Mouse (Mus musculus) heart, embryonic 12.5 days (tissue): Measurements from ENCODE around the gene Dok4. TPM values are rescaled to one million over a fixed set of nuclear protein-coding genes. Genes with fewer than 3 reads are reported as not detected.

Source experiments
- ATAC-seq: fragments of 200-750 bp; cut with Nextera tagmentation; 2 replicates; pipeline ENCODE4 v1.8.0; 2017; ENCODE audit warnings: moderate TSS enrichment, moderate library complexity; ENCODE audit not compliant: insufficient number of reproducible peaks, low FRiP score
- H3K27ac ChIP-seq: fragments of 300-500 bp; sonication (generic); 2 replicates; pipeline ENCODE4 v1.5.1; 2016; ENCODE audit warnings: mild to moderate bottlenecking, moderate library complexity; ENCODE audit not compliant: poor library complexity, severe bottlenecking
- H3K27me3 ChIP-seq: fragments of 300-500 bp; sonication (generic); replicated peaks from 2 replicates; pipeline ENCODE4 v1.6.1; 2016; ENCODE audit warnings: mild to moderate bottlenecking, moderate library complexity
- H3K36me3 ChIP-seq: fragments of 300-500 bp; sonication (generic); 2 replicates; pipeline ENCODE4 v1.6.1; 2016; ENCODE audit warnings: mild to moderate bottlenecking, moderate library complexity
- H3K4me1 ChIP-seq: fragments of 300-500 bp; sonication (generic); replicated peaks from 2 replicates; pipeline ENCODE4 v1.6.1; 2016; ENCODE audit warnings: mild to moderate bottlenecking
- H3K4me2 ChIP-seq: fragments of 300-500 bp; sonication (generic); 2 replicates; pipeline ENCODE4 v1.6.1; 2016; ENCODE audit warnings: mild to moderate bottlenecking, moderate library complexity
- H3K4me3 ChIP-seq: fragments of 300-500 bp; sonication (generic); 2 replicates; pipeline ENCODE4 v1.5.1; 2016; ENCODE audit warnings: mild to moderate bottlenecking
- H3K9ac ChIP-seq: fragments of 300-500 bp; sonication (generic); 2 replicates; pipeline ENCODE4 v1.6.1; 2016; ENCODE audit warnings: mild to moderate bottlenecking, moderate library complexity
- H3K9me3 ChIP-seq: fragments of 300-500 bp; sonication (generic); replicated peaks from 2 replicates; pipeline ENCODE4 v1.6.1; 2016; ENCODE audit warnings: mild to moderate bottlenecking, moderate library complexity
- WGBS: fragments of 180-500 bp; shearing (Covaris S2); methylation state at CpG from one replicate; pipeline ENCODE4 v1.1.7; 2016; 5-methylcytosine and 5-hydroxymethylcytosine counted together
- polyA plus RNA-seq: library from polyadenylated mRNA; unstranded; fragments of >200 nt; fragmentation: Nextera tagmentation; extraction: Ambion mirVana; gene quantifications from 2 replicates; pipeline ENCODE4 v1.2.1, GENCODE M21; 2016

Dok4 gene
- polyA plus RNA-seq, 1 experiment from 2014 or later = 53.3 TPM

DNA sequence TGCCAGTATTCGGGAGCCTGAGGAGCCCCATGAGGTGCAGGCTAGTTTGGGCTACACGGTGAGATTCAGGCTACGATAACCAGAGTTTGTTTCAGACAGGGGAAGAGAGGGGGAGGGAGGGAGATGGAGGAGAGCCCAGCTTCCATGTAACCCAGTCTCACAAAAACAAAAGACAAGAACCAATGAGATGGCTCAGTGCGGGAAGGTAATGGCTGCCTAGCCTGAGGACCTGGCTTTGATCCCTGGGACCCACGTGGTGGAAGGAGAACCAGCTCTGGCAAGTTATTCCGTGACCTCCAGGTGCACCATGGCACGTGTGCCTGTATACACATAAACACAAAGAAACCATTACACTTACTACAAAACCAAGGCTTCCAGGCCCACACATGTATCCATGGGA is 55.6 kb downstream of the Dok4 start:
- Histone ChIP-seq H3K4me2 (no peak overlapping the region), H3K9ac (no peak overlapping the region), H3K27ac (no peak overlapping the region), H3K4me1 (no peaks in the 10 kb centered on the region), H3K36me3 (peaks cover 55% of the 10 kb centered on the region), H3K9me3 (no peaks in the 10 kb centered on the region), H3K4me3 (no peak overlapping the region), H3K27me3 (no peaks in the 10 kb centered on the region)
- 90% methylated on average over 7 of the region's 7 CpGs for WGBS
- no peak for ATAC-seq

GRCm38 (mm10) chr8:94819671-94820179 is 56.4 kb downstream of the Dok4 start:
- H3K4me3 ChIP-seq = no peak overlapping the region
- H3K4me1 ChIP-seq = no peaks in the 10 kb centered on the region
- no peak overlapping the region for H3K9ac ChIP-seq
- no peaks in the 10 kb centered on the region for H3K27me3 ChIP-seq
- H3K4me2 ChIP-seq = no peak overlapping the region
- 41% methylated on average over 6 of the region's 6 CpGs for WGBS
- ATAC-seq = 0 out of 2 replicates have a peak, but pooled peaks have one; percentile 37
- no peaks in the 10 kb centered on the region for H3K9me3 ChIP-seq
- H3K36me3 ChIP-seq = peaks cover 47% of the 10 kb centered on the region
- H3K27ac ChIP-seq = no peak overlapping the region

GRCm38 (mm10) chr8:94817933-94818332 is 58.2 kb downstream of the Dok4 start:
- no peak for ATAC-seq
- Histone ChIP-seq H3K4me1 (no peaks in the 10 kb centered on the region), H3K27ac (no peak overlapping the region), H3K9me3 (no peaks in the 10 kb centered on the region), H3K9ac (no peak overlapping the region), H3K4me2 (no peak overlapping the region), H3K4me3 (no peak overlapping the region), H3K27me3 (no peaks in the 10 kb centered on the region), H3K36me3 (peaks cover 30% of the 10 kb centered on the region)
- WGBS = 83% methylated on average over 11 of the region's 11 CpGs

- ATAC-seq = no peak
Measured at GRCm38 (mm10) chr8:94814556-94814955, 61.6 kb downstream of the Dok4 start.

More at GRCm38 (mm10) chr8:94814556-94814955, 61.6 kb downstream of the Dok4 start:
- Histone ChIP-seq H3K27me3 (0 out of 2 replicates have a peak, but pooled peaks cover 7% of the 10 kb centered on the region), H3K27ac (no peak overlapping the region), H3K4me2 (no peak overlapping the region), H3K4me1 (no peaks in the 10 kb centered on the region), H3K9ac (no peak overlapping the region; the same call in 1 of the 2 replicates), H3K4me3 (no peak overlapping the region), H3K9me3 (no peaks in the 10 kb centered on the region), H3K36me3 (no peaks in the 10 kb centered on the region)
- WGBS = 0% methylated on average over 1 of the region's 1 CpGs

Other genes with a start within 250 kb of the Dok4 start
- gene Arl2bp, start 209.7 kb downstream of the Dok4 start, polyA plus RNA-seq = 129 and 142 TPM in 2 replicates
- gene Pllp, start 180.1 kb downstream of the Dok4 start, polyA plus RNA-seq = 0.13 TPM in 1 of 2 replicates, not detected in the other
- not detected in 2 replicates for gene Ccl22, start 130.7 kb downstream of the Dok4 start, polyA plus RNA-seq
- 13.1 and 15.2 TPM in 2 replicates for gene Cx3cl1, start 104.3 kb downstream of the Dok4 start, polyA plus RNA-seq
- 0.75 TPM in 1 of 2 replicates, not detected in the other for gene Ccl17, start 65.9 kb downstream of the Dok4 start, polyA plus RNA-seq
- gene Coq9, start 38.0 kb downstream of the Dok4 start, polyA plus RNA-seq = 118 and 121 TPM in 2 replicates
- 102 and 109 TPM in 2 replicates for gene Ciapin1, start 38.0 kb downstream of the Dok4 start, polyA plus RNA-seq
- gene Polr2c, start 18.9 kb downstream of the Dok4 start, polyA plus RNA-seq = 122 and 126 TPM in 2 replicates
- gene Ccdc102a, start 41.8 kb upstream of the Dok4 start, polyA plus RNA-seq = 26.2 and 28.2 TPM in 2 replicates
- gene Adgrg5, start 47.4 kb upstream of the Dok4 start, polyA plus RNA-seq = 0.09 TPM in 1 of 2 replicates, not detected in the other
- 4.9 and 6.0 TPM in 2 replicates for gene Adgrg1, start 98.4 kb upstream of the Dok4 start, polyA plus RNA-seq
- gene Adgrg3, start 141.4 kb upstream of the Dok4 start, polyA plus RNA-seq = 2.7 and 3.1 TPM in 2 replicates
- not detected in 2 replicates for gene Drc7, start 178.8 kb upstream of the Dok4 start, polyA plus RNA-seq
- gene Katnb1, start 204.9 kb upstream of the Dok4 start, polyA plus RNA-seq = 18.4 and 25.8 TPM in 2 replicates